Mouse (Mus musculus): ENCODE results near the gene Pbx3.

DNA sequence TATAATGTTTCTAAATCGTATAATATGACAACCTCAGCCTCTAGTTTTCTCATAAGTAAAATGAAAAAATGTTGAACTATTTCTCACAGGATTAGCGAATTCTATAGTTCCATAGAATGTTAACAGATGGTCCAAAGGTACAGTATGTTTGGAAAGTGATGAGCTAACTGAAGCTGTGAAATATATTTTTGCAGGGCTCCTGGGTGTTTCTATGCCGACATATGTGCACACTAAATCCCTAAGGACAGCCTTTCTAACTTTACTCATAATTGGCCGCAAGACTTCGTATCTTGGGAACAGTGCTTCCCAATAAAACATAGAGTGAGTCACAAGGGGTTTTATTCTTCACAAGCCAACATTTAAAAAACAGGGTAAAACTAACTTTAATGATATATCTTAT lies 157.4 kb downstream of the Pbx3 start:
- TF ChIP-seq CTCF (IDR thresholded peaks at IDR 0.05; ENCODE audit: control insufficient read depth, insufficient read depth, low read length) (no peak), POLR2A (IDR thresholded peaks at IDR 0.05; ENCODE audit: borderline replicate concordance, control insufficient read depth, low read depth, low read length) (no peak)

Measured in bone marrow, adult 2 months (tissue).